Mouse (Mus musculus): ENCODE results near the gene Cwf19l1. TPM values are rescaled to one million over a fixed set of nuclear protein-coding genes. Genes with fewer than 3 reads are reported as not detected.

The Cwf19l1 gene
- total and polyA plus RNA-seq, 2 experiments from 2014 or later, result 13.4 to 27.8 TPM

DNA sequence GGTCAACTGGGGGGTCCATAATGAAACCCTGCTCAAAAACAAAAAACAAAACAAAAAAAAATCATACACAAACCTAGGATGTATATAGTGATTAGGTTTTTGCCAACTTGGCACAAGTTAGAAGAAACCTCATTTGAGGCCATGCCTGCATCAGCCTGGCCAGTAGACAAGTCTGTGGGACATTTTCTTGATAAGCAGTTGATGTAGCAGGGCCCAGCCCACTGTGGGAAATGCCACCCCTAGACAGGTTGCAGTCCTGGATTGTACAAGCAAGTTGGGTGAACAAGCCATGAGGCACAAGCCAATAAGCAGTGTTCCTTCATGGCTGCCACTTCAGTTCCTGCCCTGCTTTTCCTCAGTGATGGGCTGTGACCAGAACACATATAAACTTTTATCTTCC lies 34.8 kb downstream of the Cwf19l1 start:
- H3K27ac ChIP-seq (ENCODE audit: low read depth, low read length), result no peak overlapping the region
- no peak overlapping the region for H3K9ac ChIP-seq (replicated peaks; ENCODE audit: low read length, poor library complexity, severe bottlenecking)
- no peaks in the 10 kb centered on the region for H3K27me3 ChIP-seq (ENCODE audit: insufficient read depth, low read length)
- no peaks in the 10 kb centered on the region for H3K4me1 ChIP-seq (ENCODE audit: insufficient read depth, low read length)
- DNase-seq (ENCODE audit: low spot score) (no peak), ATAC-seq (ENCODE audit: low FRiP score) (no peak)
- H3K4me3 ChIP-seq (ENCODE audit: low read depth, low read length), result no peak overlapping the region
- no peaks in the 10 kb centered on the region for H3K9me3 ChIP-seq (ENCODE audit: low read length)
- peaks cover 10% of the 10 kb centered on the region for H3K36me3 ChIP-seq (ENCODE audit: insufficient read depth, low read length)
- H3K4me2 ChIP-seq (ENCODE audit: low read depth, low read length, poor library complexity, severe bottlenecking), result no peak overlapping the region
- TF ChIP-seq CTCF (IDR thresholded peaks at IDR 0.05), result no peak

GRCm38 (mm10) chr19:44086278-44086677 lies 49.4 kb downstream of the Cwf19l1 start:
- Histone ChIP-seq H3K4me2 (ENCODE audit: low read depth, low read length, poor library complexity, severe bottlenecking) (no peak overlapping the region), H3K9me3 (ENCODE audit: low read length) (no peaks in the 10 kb centered on the region), H3K27me3 (ENCODE audit: insufficient read depth, low read length) (no peaks in the 10 kb centered on the region), H3K36me3 (ENCODE audit: insufficient read depth, low read length) (peaks cover 18% of the 10 kb centered on the region), H3K4me3 (ENCODE audit: low read depth, low read length) (no peak overlapping the region), H3K9ac (replicated peaks; ENCODE audit: low read length, poor library complexity, severe bottlenecking) (no peak overlapping the region), H3K27ac (ENCODE audit: low read depth, low read length) (no peak overlapping the region), H3K4me1 (ENCODE audit: insufficient read depth, low read length) (no peaks in the 10 kb centered on the region)
- TF ChIP-seq CTCF (IDR thresholded peaks at IDR 0.05), result no peak
- WGBS, result 18% methylated on average over 3 of the region's 3 CpGs
- no peak for ATAC-seq (ENCODE audit: low FRiP score)
- no peak for DNase-seq (ENCODE audit: low spot score)

- H3K27ac ChIP-seq (ENCODE audit: low read depth, low read length), result no peak overlapping the region
- no peak for ATAC-seq (ENCODE audit: low FRiP score)
- peaks cover 30% of the 10 kb centered on the region for H3K36me3 ChIP-seq (ENCODE audit: insufficient read depth, low read length)
- no peak overlapping the region for H3K9ac ChIP-seq (replicated peaks; ENCODE audit: low read length, poor library complexity, severe bottlenecking)
- H3K9me3 ChIP-seq (ENCODE audit: low read length), result no peaks in the 10 kb centered on the region
- no peak overlapping the region for H3K4me2 ChIP-seq (ENCODE audit: low read depth, low read length, poor library complexity, severe bottlenecking)
- H3K27me3 ChIP-seq (ENCODE audit: insufficient read depth, low read length), result no peaks in the 10 kb centered on the region
- DNase-seq (ENCODE audit: low spot score), result no peak
- TF ChIP-seq CTCF (IDR thresholded peaks at IDR 0.05), result no peak
- H3K4me3 ChIP-seq (ENCODE audit: low read depth, low read length), result no peak overlapping the region
- no peaks in the 10 kb centered on the region for H3K4me1 ChIP-seq (ENCODE audit: insufficient read depth, low read length)
- 89% methylated on average over 2 of the region's 2 CpGs for WGBS
Measured at GRCm38 (mm10) chr19:44080920-44081319, 54.8 kb downstream of the Cwf19l1 start.

GRCm38 (mm10) chr19:44080023-44080422 lies 55.7 kb downstream of the Cwf19l1 start:
- DNase-seq (ENCODE audit: low spot score) (no peak), ATAC-seq (ENCODE audit: low FRiP score) (no peak)
- H3K4me1 ChIP-seq (ENCODE audit: insufficient read depth, low read length), result no peaks in the 10 kb centered on the region
- H3K4me2 ChIP-seq (ENCODE audit: low read depth, low read length, poor library complexity, severe bottlenecking), result no peak overlapping the region
- no peak overlapping the region for H3K27ac ChIP-seq (ENCODE audit: low read depth, low read length)
- no peak for TF ChIP-seq CTCF (IDR thresholded peaks at IDR 0.05)
- no peak overlapping the region for H3K9ac ChIP-seq (replicated peaks; ENCODE audit: low read length, poor library complexity, severe bottlenecking)
- no peak overlapping the region for H3K4me3 ChIP-seq (ENCODE audit: low read depth, low read length)
- WGBS, result 79% methylated on average over 2 of the region's 2 CpGs
- peaks cover 37% of the 10 kb centered on the region for H3K36me3 ChIP-seq (ENCODE audit: insufficient read depth, low read length)
- H3K9me3 ChIP-seq (ENCODE audit: low read length), result no peaks in the 10 kb centered on the region
- no peaks in the 10 kb centered on the region for H3K27me3 ChIP-seq (ENCODE audit: insufficient read depth, low read length)

GRCm38 (mm10) chr19:44077024-44077423 lies 58.7 kb downstream of the Cwf19l1 start:
- H3K27me3 ChIP-seq (ENCODE audit: insufficient read depth, low read length), result no peaks in the 10 kb centered on the region
- H3K36me3 ChIP-seq (ENCODE audit: insufficient read depth, low read length), result peaks cover 37% of the 10 kb centered on the region
- no peaks in the 10 kb centered on the region for H3K4me1 ChIP-seq (ENCODE audit: insufficient read depth, low read length)
- no peak for DNase-seq (ENCODE audit: low spot score)
- no peak overlapping the region for H3K4me3 ChIP-seq (ENCODE audit: low read depth, low read length)
- WGBS, result 96% methylated on average over 4 of the region's 4 CpGs
- H3K9ac ChIP-seq (replicated peaks; ENCODE audit: low read length, poor library complexity, severe bottlenecking), result no peak overlapping the region
- no peak overlapping the region for H3K4me2 ChIP-seq (ENCODE audit: low read depth, low read length, poor library complexity, severe bottlenecking)
- no peak overlapping the region for H3K27ac ChIP-seq (ENCODE audit: low read depth, low read length)
- TF ChIP-seq CTCF (IDR thresholded peaks at IDR 0.05), result no peak
- ATAC-seq (ENCODE audit: low FRiP score), result no peak
- no peaks in the 10 kb centered on the region for H3K9me3 ChIP-seq (ENCODE audit: low read length)

- TF ChIP-seq CTCF (IDR thresholded peaks at IDR 0.05), result no peak
- Histone ChIP-seq H3K9ac (replicated peaks; ENCODE audit: low read length, poor library complexity, severe bottlenecking) (no peak overlapping the region), H3K27me3 (ENCODE audit: insufficient read depth, low read length) (no peaks in the 10 kb centered on the region), H3K4me3 (ENCODE audit: low read depth, low read length) (no peak overlapping the region), H3K27ac (ENCODE audit: low read depth, low read length) (no peak overlapping the region), H3K9me3 (ENCODE audit: low read length) (no peaks in the 10 kb centered on the region), H3K36me3 (ENCODE audit: insufficient read depth, low read length) (peaks cover 37% of the 10 kb centered on the region), H3K4me2 (ENCODE audit: low read depth, low read length, poor library complexity, severe bottlenecking) (no peak overlapping the region), H3K4me1 (ENCODE audit: insufficient read depth, low read length) (no peaks in the 10 kb centered on the region)
- DNase-seq (ENCODE audit: low spot score) (no peak), ATAC-seq (ENCODE audit: low FRiP score) (no peak)
- 93% methylated on average over 9 of the region's 9 CpGs for WGBS
Measured at GRCm38 (mm10) chr19:44076457-44076856, 59.2 kb downstream of the Cwf19l1 start.

Measured in midbrain, postnatal 0 days (tissue).